Mouse (Mus musculus): ENCODE results near the gene B3galt4. TPM values are rescaled to one million over a fixed set of nuclear protein-coding genes. Genes with fewer than 3 reads are reported as not detected.

The B3galt4 gene
- total RNA-seq, 4 experiments from 2014 or later: 6.9 to 8.7 (median 7.6) TPM

GRCm38 (mm10) chr17:33902491-33902890 is 48.8 kb downstream of the B3galt4 start:
- no peak for DNase-seq

GRCm38 (mm10) chr17:33902079-33902478 is 49.2 kb downstream of the B3galt4 start:
- no peak for DNase-seq

GRCm38 (mm10) chr17:33901653-33902052 is 49.6 kb downstream of the B3galt4 start:
- no peak for DNase-seq

- no peak for DNase-seq
Observed at GRCm38 (mm10) chr17:33900989-33901314, 50.3 kb downstream of the B3galt4 start.

- DNase-seq: no peak
Observed at GRCm38 (mm10) chr17:33900281-33900988, 50.9 kb downstream of the B3galt4 start.

Other genes starting within 250 kb of the B3galt4 start
- 100 to 1,000 TPM in 3 of 4 experiments, 10 to 100 TPM in 1; 96.1 to 125 (median 112) TPM for gene March2, start 232.8 kb downstream of the B3galt4 start, total RNA-seq (2022)
- 100 to 1,000 TPM; 251 to 297 (median 270) TPM for gene Rab11b, start 191.0 kb downstream of the B3galt4 start, total RNA-seq (2022)
- gene Angptl4, start 169.7 kb downstream of the B3galt4 start, total RNA-seq (2022): 10 to 100 TPM; 37.2 to 78.4 (median 46.3) TPM
- gene Kank3, start 141.0 kb downstream of the B3galt4 start, total RNA-seq (2022): 100 to 1,000 TPM in 3 of 4 experiments, 10 to 100 TPM in 1; 69.8 to 130 (median 111) TPM
- 1,000 to 10,000 TPM; 1,538 to 1,820 (median 1,607) TPM for gene Rps28, start 126.9 kb downstream of the B3galt4 start, total RNA-seq (2022)
- gene Ndufa7, start 126.9 kb downstream of the B3galt4 start, total RNA-seq (2022): 100 to 1,000 TPM; 371 to 504 (median 430) TPM
- 10 to 100 TPM; 29.5 to 63.3 (median 37.6) TPM for gene Cd320, start 108.4 kb downstream of the B3galt4 start, total RNA-seq (2022)
- gene Gm7029, start 77.7 kb downstream of the B3galt4 start, total RNA-seq (2022): not detected
- 1 to 10 TPM; 1.7 to 3.2 (median 2.6) TPM for gene Kifc1, start 60.8 kb downstream of the B3galt4 start, total RNA-seq (2022)
- not detected for gene Platr17, start 46.4 kb downstream of the B3galt4 start, total RNA-seq (2022)
- 10 to 100 TPM; 30.2 to 36.2 (median 33.8) TPM for gene Daxx, start 42.1 kb downstream of the B3galt4 start, total RNA-seq (2022)
- gene Tapbp, start 35.6 kb downstream of the B3galt4 start, total RNA-seq (2022): 100 to 1,000 TPM; 195 to 259 (median 213) TPM
- 10 to 100 TPM; 35.3 to 39.7 (median 37.5) TPM for gene Zbtb22, start 35.6 kb downstream of the B3galt4 start, total RNA-seq (2022)
- 10 to 100 TPM; 42.1 to 76.2 (median 60.1) TPM for gene Rgl2, start 21.9 kb downstream of the B3galt4 start, total RNA-seq (2022)
- 100 to 1,000 TPM in 1 of 4 experiments, 10 to 100 TPM in 3; 74.1 to 119 (median 79.6) TPM for gene Pfdn6, start 11.1 kb downstream of the B3galt4 start, total RNA-seq (2022)
- gene Wdr46, start 10.8 kb downstream of the B3galt4 start, total RNA-seq (2022): 10 to 100 TPM; 30.0 to 43.8 (median 35.1) TPM
- gene Vps52, start 4.3 kb upstream of the B3galt4 start, total RNA-seq (2022): 10 to 100 TPM; 58.6 to 83.5 (median 69.6) TPM
- 100 to 1,000 TPM; 668 to 711 (median 693) TPM for gene Rps18, start 4.5 kb upstream of the B3galt4 start, total RNA-seq (2022)
- 100 to 1,000 TPM; 493 to 638 (median 583) TPM for gene H2-K1, start 48.9 kb upstream of the B3galt4 start, total RNA-seq (2022)
- gene Ring1, start 73.2 kb upstream of the B3galt4 start, total RNA-seq (2022): 10 to 100 TPM; 42.7 to 84.4 (median 60.7) TPM
- gene H2-Ke6, start 76.6 kb upstream of the B3galt4 start, total RNA-seq (2022): 100 to 1,000 TPM; 249 to 289 (median 271) TPM
- 100 to 1,000 TPM; 176 to 248 (median 200) TPM for gene Slc39a7, start 80.2 kb upstream of the B3galt4 start, total RNA-seq (2022)
- 10 to 100 TPM; 54.8 to 70.9 (median 62.7) TPM for gene Rxrb, start 80.3 kb upstream of the B3galt4 start, total RNA-seq (2022)
- 1 to 10 TPM in 3 of 4 experiments, under 1 TPM in 1; 0.55 to 1.7 (median 1.4) TPM for gene Col11a2, start 87.9 kb upstream of the B3galt4 start, total RNA-seq (2022)
- 1 to 10 TPM in 1 of 4 experiments, under 1 TPM in 3; 0.24 to 1.1 (median 0.64) TPM for gene H2-Oa, start 140.9 kb upstream of the B3galt4 start, total RNA-seq (2022)
- 10 to 100 TPM; 12.2 to 24.6 (median 21.1) TPM for gene H2-DMa, start 168.1 kb upstream of the B3galt4 start, total RNA-seq (2022)
- 100 to 1,000 TPM; 185 to 240 (median 215) TPM for gene Brd2, start 171.1 kb upstream of the B3galt4 start, total RNA-seq (2022)
- 1 to 10 TPM; 2.0 to 4.5 (median 4.0) TPM for gene H2-DMb2, start 191.8 kb upstream of the B3galt4 start, total RNA-seq (2022)
- 10 to 100 TPM in 2 of 4 experiments, 1 to 10 TPM in 2; 5.2 to 11.5 (median 10.5) TPM for gene H2-DMb1, start 201.6 kb upstream of the B3galt4 start, total RNA-seq (2022)
- gene Tap1, start 236.1 kb upstream of the B3galt4 start, total RNA-seq (2022): 10 to 100 TPM; 19.5 to 22.2 (median 21.3) TPM
- gene Psmb9, start 236.3 kb upstream of the B3galt4 start, total RNA-seq (2022): 10 to 100 TPM; 16.7 to 30.6 (median 25.5) TPM
- gene Psmb8, start 246.2 kb upstream of the B3galt4 start, total RNA-seq (2022): 10 to 100 TPM; 30.4 to 41.2 (median 36.4) TPM